Mouse (Mus musculus) CH12.LX (cell line): Measurements from ENCODE around the gene Commd8. TPM values are rescaled to one million over a fixed set of nuclear protein-coding genes. Genes with fewer than 3 reads are reported as not detected.

ENCODE experiments used
- DNase-seq: peaks from one replicate; pipeline ENCODE4 v3.0.0-alpha.2; 2013; ENCODE audit errors: extremely low read depth
- H3K27ac ChIP-seq: 2 replicates; pipeline ENCODE4 v1.5.1; 2012; ENCODE audit warnings: low read depth, mild to moderate bottlenecking, control low read depth, moderate library complexity; ENCODE audit not compliant: insufficient read depth
- H3K27me3 ChIP-seq: replicated peaks from 2 replicates; pipeline ENCODE3; 2012; ENCODE audit warnings: inconsistent platforms
- H3K36me3 ChIP-seq, 2 experiments: replicated peaks in 1 of 2; 2 replicates each; pipeline versions ENCODE3 to v1.6.1; 2012; ENCODE audit warnings: inconsistent platforms in 1 of 2, low read length in 1 of 2, mild to moderate bottlenecking in 1 of 2, mixed read lengths in 1 of 2, moderate library complexity in 1 of 2; ENCODE audit not compliant: control insufficient read depth in 1 of 2, insufficient read depth in 1 of 2
- H3K4me1 ChIP-seq, 2 experiments: 2 replicates each; pipeline ENCODE4 v1.6.1; 2012; ENCODE audit warnings: inconsistent platforms in 1 of 2, moderate library complexity in 1 of 2; ENCODE audit not compliant: insufficient read depth in 2 of 2, control insufficient read depth in 1 of 2
- H3K4me2 ChIP-seq: 2 replicates; pipeline ENCODE4 v1.6.1; 2012; ENCODE audit warnings: low read depth, mild to moderate bottlenecking, control low read depth; ENCODE audit not compliant: poor library complexity, insufficient read depth, severe bottlenecking
- H3K4me3 ChIP-seq, 3 experiments: fragments of 150-350 bp in 1 of 3; sonication (generic) in 1 of 3; replicated peaks in 1 of 3; 2 replicates each; pipeline versions ENCODE3 to v1.5.1; 2011 to 2012; ENCODE audit warnings: low read depth in 2 of 3, low read length in 2 of 3, mild to moderate bottlenecking in 2 of 3, moderate library complexity in 2 of 3, control low read depth in 1 of 3, improper control_type of control experiment in 1 of 3, inconsistent platforms in 1 of 3, mixed read lengths in 1 of 3; ENCODE audit not compliant: poor library complexity in 1 of 3
- H3K79me2 ChIP-seq: replicated peaks from 2 replicates; pipeline ENCODE4 v1.6.1; 2012; ENCODE audit warnings: mild to moderate bottlenecking, moderate library complexity; ENCODE audit not compliant: control insufficient read depth, poor library complexity, insufficient read depth, severe bottlenecking; ENCODE audit errors: extremely low read depth
- H3K9ac ChIP-seq: 2 replicates; pipeline ENCODE4 v1.6.1; 2012; ENCODE audit warnings: low read depth, mild to moderate bottlenecking, control low read depth, moderate library complexity; ENCODE audit not compliant: insufficient read depth
- H3K9me3 ChIP-seq: replicated peaks from 2 replicates; pipeline ENCODE3; 2012; ENCODE audit warnings: low read length, inconsistent platforms, mixed read lengths
- BHLHE40 ChIP-seq: IDR thresholded peaks from 2 replicates; pipeline ENCODE4 v1.6.1; 2011; ENCODE audit warnings: mild to moderate bottlenecking, low read depth, low read length, improper control_type of control experiment
- CHD1 ChIP-seq: IDR thresholded peaks from 2 replicates; pipeline ENCODE4 v1.6.1; 2012; ENCODE audit warnings: low read depth, low read length, improper control_type of control experiment, inconsistent platforms
- CHD2 ChIP-seq: IDR thresholded peaks from 2 replicates; pipeline ENCODE4 v1.6.1; 2011; ENCODE audit warnings: low read length, improper control_type of control experiment
- ELF1 ChIP-seq: IDR thresholded peaks from 2 replicates; pipeline ENCODE4 v1.6.1; 2014; ENCODE audit warnings: low read depth, mild to moderate bottlenecking, inconsistent platforms, low read length, improper control_type of control experiment
- ETS1 ChIP-seq: conservative IDR thresholded peaks from 2 replicates; pipeline ENCODE4 v1.6.1; 2012; ENCODE audit warnings: low read depth, mild to moderate bottlenecking, inconsistent platforms, low read length, improper control_type of control experiment, moderate library complexity
- HCFC1 ChIP-seq: IDR thresholded peaks from 2 replicates; pipeline ENCODE4 v1.6.1; 2012; ENCODE audit warnings: low read depth, mild to moderate bottlenecking, inconsistent platforms, low read length, improper control_type of control experiment
- MAX ChIP-seq: IDR thresholded peaks from 2 replicates; pipeline ENCODE4 v1.6.1; 2011; ENCODE audit warnings: low read length, improper control_type of control experiment
- MAZ ChIP-seq: IDR thresholded peaks from 2 replicates; pipeline ENCODE4 v1.6.1; 2012; ENCODE audit warnings: low read depth, mild to moderate bottlenecking, inconsistent platforms, low read length, improper control_type of control experiment, moderate library complexity
- MXI1 ChIP-seq: IDR thresholded peaks from 2 replicates; pipeline ENCODE4 v1.6.1; 2011; ENCODE audit warnings: mild to moderate bottlenecking, low read depth, low read length, improper control_type of control experiment
- MYC ChIP-seq: IDR thresholded peaks from 2 replicates; pipeline ENCODE4 v1.6.1; 2011; ENCODE audit warnings: low read depth, mild to moderate bottlenecking, improper control_type of control experiment, low read length
- NELFE ChIP-seq: IDR thresholded peaks from 2 replicates; pipeline ENCODE4 v1.6.1; 2011; ENCODE audit warnings: low read depth, low read length, improper control_type of control experiment
- POLR2AphosphoS2 ChIP-seq: IDR thresholded peaks from 2 replicates; pipeline ENCODE4 v1.6.1; 2011; ENCODE audit warnings: low read depth, low read length, improper control_type of control experiment
- RCOR1 ChIP-seq: conservative IDR thresholded peaks from 2 replicates; pipeline ENCODE4 v1.6.1; 2012; ENCODE audit warnings: low read depth, mild to moderate bottlenecking, inconsistent platforms, low read length, improper control_type of control experiment
- SIN3A ChIP-seq: IDR thresholded peaks from 2 replicates; pipeline ENCODE4 v1.6.1; 2012; ENCODE audit warnings: low read length, improper control_type of control experiment, inconsistent platforms
- TBP ChIP-seq: conservative IDR thresholded peaks from 2 replicates; pipeline ENCODE4 v1.6.1; 2011; ENCODE audit warnings: low read depth, low read length, improper control_type of control experiment
- TCF12 ChIP-seq: IDR thresholded peaks from 2 replicates; pipeline ENCODE4 v1.6.1; 2014; ENCODE audit warnings: low read depth, mild to moderate bottlenecking, inconsistent platforms, low read length, improper control_type of control experiment
- ZC3H11A ChIP-seq: IDR thresholded peaks from 2 replicates; pipeline ENCODE4 v1.6.1; 2012; ENCODE audit warnings: low read depth, mild to moderate bottlenecking, inconsistent platforms, low read length, improper control_type of control experiment
- ZKSCAN1 ChIP-seq: IDR thresholded peaks from 2 replicates; pipeline ENCODE4 v1.6.1; 2012; ENCODE audit warnings: low read depth, inconsistent platforms, low read length, improper control_type of control experiment, borderline replicate concordance
- ZMIZ1 ChIP-seq: IDR thresholded peaks from 2 replicates; pipeline ENCODE4 v1.6.1; 2012; ENCODE audit warnings: low read depth, mild to moderate bottlenecking, inconsistent platforms, low read length, improper control_type of control experiment
- ZNF384 ChIP-seq: IDR thresholded peaks from 2 replicates; pipeline ENCODE4 v1.6.1; 2012; ENCODE audit warnings: low read depth, low read length, improper control_type of control experiment, inconsistent platforms
- dilution Hi-C: fragments of 300-500 bp; cut with MboI; formaldehyde crosslinking; loops from 2 replicates; pipeline ENCODE4 v1.14.3; 2020; ENCODE audit warnings: low sequenced_read_pairs; ENCODE audit not compliant: extremely low pct_unique_long_range_greater_than_20kb, extremely low pct_ligation_motif_present
- in situ Hi-C: fragments of 300-500 bp; cut with MboI; formaldehyde crosslinking; loops from 3 replicates; pipeline ENCODE4 v1.14.3; 2019; ENCODE audit warnings: low sequenced_read_pairs, low pct_ligation_motif_present, low pct_unique_long_range_greater_than_20kb, mixed read lengths
- polyA plus RNA-seq: library from polyadenylated mRNA; unstranded; fragments of >175 nt; gene quantifications from 2 replicates; pipeline ENCODE4 v1.2.1, GENCODE M21; 2012; ENCODE audit warnings: low read depth; ENCODE audit not compliant: insufficient read length
- total RNA-seq, 2 experiments: library from RNA; depleted of rRNA; stranded (reverse); fragments of 300-350 nt in 1 of 2; fragments of >200 nt in 1 of 2; gene quantifications; 2 replicates each; pipeline ENCODE4 v1.2.3; 2012 to 2014

Commd8 gene
- total and polyA plus RNA-seq, 3 experiments = 38.5 to 106 (median 47.4) TPM

GRCm38 (mm10) chr5:72211741-72212140 is 43.8 kb upstream of the Commd8 start:
- in situ Hi-C loops = no loop called here
- Histone ChIP-seq H3K4me2 (no peak overlapping the region), H3K27ac (no peak overlapping the region), H3K9me3 (no peaks in the 10 kb centered on the region), H3K4me3 (no peak overlapping the region), H3K36me3 (peaks cover 18 to 69% of the 10 kb centered on the region in 2 experiments), H3K27me3 (no peaks in the 10 kb centered on the region), H3K4me1 (peaks cover 16 to 72% of the 10 kb centered on the region in 2 experiments), H3K79me2 (peaks cover 58% of the 10 kb centered on the region), H3K9ac (no peak overlapping the region)
- no peak for DNase-seq
- dilution Hi-C loops = no loop called here
- TF ChIP-seq TBP (no peak), MAX (no peak)

- Histone ChIP-seq H3K4me3 (no peak overlapping the region), H3K79me2 (peaks cover 67% of the 10 kb centered on the region), H3K36me3 (peaks cover 20 to 69% of the 10 kb centered on the region in 2 experiments), H3K27ac (no peak overlapping the region), H3K9ac (no peak overlapping the region), H3K27me3 (no peaks in the 10 kb centered on the region), H3K4me1 (peaks cover 22 to 77% of the 10 kb centered on the region in 2 experiments), H3K4me2 (no peak overlapping the region), H3K9me3 (no peaks in the 10 kb centered on the region)
- dilution Hi-C loops = no loop called here
- DNase-seq = no peak
- TF ChIP-seq TCF12 = no peak
- TF ChIP-seq CHD1 = no peak
- TF ChIP-seq ETS1 = no peak
- TF ChIP-seq ZNF384 = no peak
- no peak for TF ChIP-seq MYC
- no peak for TF ChIP-seq ZKSCAN1
- no peak for TF ChIP-seq HCFC1
- no peak for TF ChIP-seq NELFE
- no peak for TF ChIP-seq POLR2AphosphoS2
- no peak for TF ChIP-seq SIN3A
- no peak for TF ChIP-seq MXI1
- no peak for TF ChIP-seq BHLHE40
- TF ChIP-seq MAX = no peak
- TF ChIP-seq CHD2 = no peak
- in situ Hi-C loops = no loop called here
Observed at GRCm38 (mm10) chr5:72210812-72211139, 42.8 kb upstream of the Commd8 start.

- H3K27ac ChIP-seq = no peak overlapping the region
- no peak for TF ChIP-seq RCOR1
- no peak for TF ChIP-seq ZC3H11A
- TF ChIP-seq ELF1 = no peak
- no peak for TF ChIP-seq MXI1
- TF ChIP-seq ZMIZ1 = no peak
- no peak for TF ChIP-seq MAZ
- DNase-seq = no peak
- peaks cover 70% of the 10 kb centered on the region for H3K79me2 ChIP-seq
- no peaks in the 10 kb centered on the region for H3K27me3 ChIP-seq
- H3K9ac ChIP-seq = no peak overlapping the region
- no peak overlapping the region for H3K4me2 ChIP-seq
- H3K9me3 ChIP-seq = no peaks in the 10 kb centered on the region
- no peak overlapping the region for H3K4me3 ChIP-seq
- dilution Hi-C loops (no loop called here), in situ Hi-C loops (no loop called here)
- peaks cover 22 to 79% of the 10 kb centered on the region in 2 experiments for H3K4me1 ChIP-seq
- peaks cover 17 to 66% of the 10 kb centered on the region in 2 experiments for H3K36me3 ChIP-seq
Observed at GRCm38 (mm10) chr5:72210123-72210811, 42.3 kb upstream of the Commd8 start.
